Mouse (Mus musculus) adrenal gland, adult 18-20 months (tissue): ENCODE results near the gene Polr2c. TPM values are rescaled to one million over a fixed set of nuclear protein-coding genes. Genes with fewer than 3 reads are reported as not detected.
"Not testable (repeated sequence)": the region's sequence is repeated elsewhere in the genome, so short reads cannot be mapped to it uniquely, and the experiment has no call there.

ENCODE experiments used
- DNase-seq, 2 experiments: peaks; one replicate each; pipeline ENCODE4 v3.0.0; 2021 to 2022; ENCODE audit warnings: low spot score in 2 of 2
- total RNA-seq, 2 experiments: library from RNA; stranded (reverse); gene quantifications; 1 replicate in 1 of 2; 2 replicates in 1 of 2; pipeline ENCODE4 v1.2.3; 2021

Gene Polr2c
- total RNA-seq, 2 experiments from 2014 or later, result 61.9 to 65.1 TPM

DNA sequence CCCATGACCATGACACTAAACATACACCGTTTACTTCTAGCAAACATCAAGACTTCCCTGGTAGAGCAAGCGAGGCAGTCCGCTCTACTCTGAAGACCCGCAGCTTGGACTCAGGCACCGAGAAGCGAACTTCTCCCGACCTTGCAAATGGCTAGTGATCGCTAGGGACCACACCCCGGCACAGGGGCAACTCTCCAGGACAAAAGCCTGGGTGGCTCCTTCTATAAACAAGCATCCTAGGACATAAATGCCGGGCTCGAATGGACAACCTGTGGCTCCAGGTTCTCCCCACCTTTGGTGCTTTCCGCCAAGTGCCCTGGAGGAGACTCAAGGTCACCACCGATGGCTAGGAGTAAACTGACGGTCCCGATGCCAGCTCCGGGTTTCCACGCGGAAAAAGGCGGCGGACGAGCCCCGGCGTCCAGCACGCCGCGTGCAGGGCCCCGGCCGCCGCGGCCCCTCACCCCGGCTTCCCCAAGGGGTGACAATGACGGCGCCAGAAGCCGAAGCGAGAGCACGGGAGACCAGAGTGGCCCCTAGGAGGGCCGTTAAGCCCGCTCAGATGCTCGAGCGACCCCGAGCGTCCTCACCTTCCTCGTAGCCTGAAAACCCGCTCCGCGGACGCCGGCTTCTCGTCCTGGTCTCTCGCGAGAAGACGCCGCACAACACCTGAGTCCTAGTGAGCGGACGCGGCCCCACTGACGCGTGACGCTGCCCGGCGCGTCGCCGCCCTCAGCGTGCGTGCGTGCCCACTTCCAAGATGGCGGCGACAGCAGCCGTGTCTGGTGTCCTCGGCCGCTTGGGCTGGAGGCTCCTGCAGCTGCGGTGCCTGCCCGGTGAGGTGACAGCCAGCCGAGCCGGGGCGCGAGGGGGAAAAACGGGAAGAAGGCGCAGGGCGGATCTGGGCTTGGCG lies 19.3 kb upstream of the Polr2c start, which contains the start of the genes Coq9 and Ciapin1:
Gene Coq9 (plus strand): TSS at position 660 of the 913 bp plus-strand sequence.
Gene Ciapin1 (minus strand): TSS at position 697 of the 913 bp plus-strand sequence.
- DNase-seq, result peak; percentile 89 to 91

DNA sequence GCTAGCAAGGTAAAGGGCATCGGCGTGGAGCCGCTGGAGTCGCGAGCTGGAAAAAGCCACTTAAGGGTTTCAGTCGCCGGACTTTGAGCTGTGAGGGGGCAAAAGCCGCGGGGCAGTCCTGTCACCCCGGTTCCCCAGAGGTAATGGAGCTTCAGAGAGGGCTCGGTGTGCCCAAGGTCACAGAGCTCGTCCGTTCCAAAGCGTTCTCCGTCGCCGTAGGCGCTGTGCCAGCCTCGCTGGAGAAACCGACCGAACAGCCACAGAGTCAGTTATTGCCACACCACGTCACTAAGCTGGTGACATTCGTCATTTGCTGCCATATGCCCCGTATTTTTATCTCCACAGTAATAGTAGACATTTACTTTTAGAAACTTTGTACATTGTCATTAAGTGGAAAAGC lies 18.6 kb upstream of the Polr2c start:
- DNase-seq, result peak; percentile 76 to 78

DNA sequence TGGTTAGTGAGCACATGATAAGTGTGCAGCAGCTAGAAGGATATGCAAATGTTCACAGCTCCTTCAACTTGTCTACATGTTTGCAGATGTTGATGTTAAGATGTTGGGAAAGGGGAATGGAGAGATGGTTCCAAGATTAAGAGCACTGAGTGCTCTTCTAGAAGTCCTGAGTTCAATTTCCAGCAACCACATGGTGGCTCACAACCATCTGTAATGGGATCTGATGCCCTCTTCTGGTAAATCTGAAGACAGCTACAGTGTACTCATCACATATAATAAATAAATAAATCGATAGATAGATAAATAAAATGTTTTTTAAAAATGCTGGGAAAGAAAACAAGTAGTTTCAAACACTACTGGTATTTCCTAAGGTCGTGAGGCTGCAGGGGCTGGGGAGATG lies 16.1 kb upstream of the Polr2c start:
- no peak for DNase-seq

DNA sequence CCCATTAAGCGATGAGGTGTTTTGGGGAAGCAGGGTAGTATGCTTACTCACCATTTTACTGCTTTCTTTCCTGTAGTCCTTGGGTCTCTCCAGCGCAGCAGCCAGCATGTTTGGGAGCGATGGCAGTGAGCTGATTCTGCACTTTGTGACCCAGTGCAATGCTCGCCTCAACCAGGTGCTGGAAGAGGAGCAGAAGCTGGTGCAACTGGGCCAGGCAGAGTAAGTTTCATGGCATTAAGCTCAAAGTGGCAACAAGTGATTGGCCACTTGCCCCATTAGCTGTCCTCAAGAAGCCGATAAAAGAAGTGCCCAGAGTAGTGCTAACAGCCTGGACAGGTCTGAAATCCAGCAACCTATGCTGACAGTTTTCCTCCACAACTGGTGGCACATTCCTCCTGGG lies 7.2 kb upstream of the Polr2c start:
- no peak for DNase-seq

DNA sequence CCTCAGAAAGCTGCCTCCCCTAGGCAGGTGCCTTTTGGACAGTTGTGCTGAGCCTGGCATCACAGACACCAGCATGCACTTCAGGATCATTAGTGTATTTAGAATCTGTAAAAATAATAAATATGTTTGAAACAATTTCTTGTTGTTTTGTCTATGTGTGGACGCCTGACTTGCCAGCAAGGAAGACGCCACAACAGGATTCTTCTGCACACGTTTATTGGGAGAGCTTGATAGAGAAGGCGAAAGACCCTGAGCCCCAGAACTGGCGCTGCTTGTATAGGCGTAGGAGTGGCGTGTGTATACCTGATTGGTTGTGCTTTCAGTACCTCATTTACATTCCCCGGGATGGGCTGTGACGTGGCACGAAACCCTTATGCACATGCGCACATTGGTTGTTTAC lies 2.5 kb upstream of the Polr2c start:
- DNase-seq, result not testable (repeated sequence)

DNA sequence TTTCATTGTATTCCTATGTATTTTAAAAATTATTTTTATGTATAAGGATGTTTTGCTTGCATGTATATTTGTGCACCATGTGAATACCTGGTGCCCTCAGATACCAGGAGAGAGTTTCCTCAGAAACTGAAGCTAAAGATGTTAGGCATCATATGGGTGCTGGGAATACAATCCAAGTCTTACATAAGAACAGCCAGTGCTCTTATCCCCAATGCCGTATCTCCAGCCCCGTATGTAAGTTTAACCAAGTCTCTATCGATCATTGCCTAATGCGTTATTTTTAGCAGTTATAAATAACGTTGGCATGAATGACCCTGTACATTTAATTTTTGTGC lies 272 bp upstream of the Polr2c start:
- no peak for DNase-seq

DNA sequence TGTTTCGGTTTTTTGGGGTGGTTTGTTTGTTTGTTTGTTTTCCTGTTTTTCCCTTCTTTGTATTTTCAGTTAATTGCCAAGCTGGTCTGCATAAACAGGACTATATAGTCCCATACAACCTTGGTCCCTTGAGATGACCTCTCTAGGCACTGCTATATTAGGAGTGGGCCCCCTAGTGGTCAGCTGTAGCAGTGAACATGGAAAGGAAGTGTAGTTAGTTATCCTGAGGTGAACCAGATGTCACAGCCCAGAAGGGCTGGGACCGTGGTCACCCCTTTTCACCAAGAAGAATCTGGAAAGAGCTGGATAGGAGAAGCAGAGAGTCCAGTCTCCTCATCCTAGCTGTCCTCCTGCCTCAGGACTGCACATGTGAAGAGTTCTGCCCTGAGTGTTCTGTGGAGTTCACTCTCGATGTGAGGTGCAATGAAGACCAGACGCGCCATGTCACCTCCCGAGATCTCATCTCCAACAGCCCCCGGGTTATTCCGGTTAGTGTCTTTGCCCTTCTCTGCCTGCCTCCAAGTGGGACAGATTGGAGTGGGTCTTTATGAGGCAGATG lies 4.2 kb downstream of the Polr2c start:
- DNase-seq, result peak; percentile 48 to 68

DNA sequence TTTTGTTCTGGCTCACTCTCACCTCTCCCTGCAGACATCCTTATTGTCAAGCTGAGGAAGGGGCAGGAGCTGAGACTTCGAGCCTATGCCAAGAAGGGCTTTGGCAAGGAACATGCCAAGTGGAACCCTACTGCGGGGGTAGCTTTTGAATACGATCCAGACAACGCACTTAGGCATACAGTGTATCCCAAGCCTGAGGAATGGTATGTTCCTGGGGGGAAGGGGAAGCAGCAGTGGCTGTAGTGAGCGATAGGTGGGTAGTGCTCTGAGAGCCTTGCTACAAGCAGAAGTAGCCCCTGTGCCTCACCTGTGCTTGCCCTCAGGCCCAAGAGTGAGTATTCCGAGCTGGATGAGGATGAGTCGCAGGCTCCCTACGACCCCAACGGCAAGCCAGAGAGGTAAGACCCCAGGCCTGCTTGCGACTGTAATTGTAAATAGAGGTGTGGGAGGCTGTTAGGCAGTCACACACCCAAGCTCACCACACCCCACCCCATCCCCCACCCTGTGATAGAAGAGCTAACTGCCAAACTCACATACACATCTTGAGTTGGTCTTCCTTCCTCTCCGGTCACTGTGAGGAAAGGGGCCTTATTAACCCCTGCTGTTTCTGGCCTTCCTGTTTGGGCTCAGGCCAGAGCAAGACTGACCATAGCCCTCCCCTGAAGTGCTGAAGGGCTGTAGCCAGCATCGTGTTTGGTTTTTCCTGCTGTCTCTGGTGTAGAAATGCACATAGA lies 5.4 kb downstream of the Polr2c start:
- DNase-seq, result peak in 1 of 2 experiments; percentile 17

DNA sequence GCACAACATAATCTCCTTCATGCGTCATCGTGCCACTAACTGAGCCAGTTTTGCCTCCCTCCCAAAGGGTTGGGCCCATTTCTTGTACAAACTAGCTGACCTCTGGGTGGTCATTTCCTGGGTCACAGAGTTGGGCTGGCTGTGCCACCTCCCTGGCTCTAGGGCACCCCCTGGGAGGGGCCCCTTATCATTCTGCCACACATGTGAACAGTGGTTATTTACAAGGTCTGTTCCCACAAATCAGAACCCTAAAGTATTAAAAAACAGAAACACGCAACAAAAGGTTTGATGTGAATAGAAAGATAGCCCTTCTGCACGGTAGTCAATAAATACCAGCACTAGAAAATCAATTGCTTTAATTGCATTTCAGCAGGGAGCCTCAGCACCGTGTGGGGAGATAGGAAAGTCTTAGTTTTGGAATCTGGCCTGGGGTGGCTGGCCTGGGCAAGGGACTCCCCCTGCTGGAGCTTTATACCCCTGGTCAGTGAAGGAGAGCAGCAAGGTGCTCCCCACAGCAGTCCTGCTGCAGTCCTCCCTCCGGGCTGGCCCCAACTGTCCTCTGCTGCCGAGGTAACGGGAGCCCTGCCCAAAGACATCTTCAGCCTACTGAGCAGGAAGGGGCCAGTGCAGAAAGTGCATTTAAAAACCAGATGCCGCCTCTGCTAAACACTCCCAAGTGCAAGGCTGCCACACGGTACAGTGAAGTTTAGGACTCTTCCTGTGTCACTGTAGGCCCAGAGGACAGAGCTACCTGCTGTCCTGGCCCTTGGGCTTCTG lies 6.8 kb downstream of the Polr2c start:
- peak in 1 of 2 experiments; percentile 20 for DNase-seq

DNA sequence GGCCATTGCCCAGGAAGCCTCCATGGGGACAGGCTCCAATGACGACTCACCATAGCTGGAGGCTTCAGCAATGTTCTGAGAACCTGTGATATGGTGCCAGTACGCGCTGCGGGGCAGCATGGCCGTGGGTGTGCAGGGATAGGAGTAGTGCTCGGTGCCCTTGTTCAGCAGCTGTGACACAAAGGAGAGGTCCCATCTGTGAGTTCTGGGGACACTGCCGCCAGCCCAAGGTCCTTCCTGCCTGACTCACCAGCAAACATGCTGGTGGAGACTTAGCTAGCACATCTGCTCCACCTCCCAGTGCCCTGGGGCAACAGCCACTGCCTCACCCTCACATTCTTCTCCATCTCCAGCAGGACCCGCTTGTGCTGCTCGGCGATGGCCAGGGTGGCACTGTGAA lies 8.0 kb downstream of the Polr2c start:
- DNase-seq, result peak; percentile 30 to 49

DNA sequence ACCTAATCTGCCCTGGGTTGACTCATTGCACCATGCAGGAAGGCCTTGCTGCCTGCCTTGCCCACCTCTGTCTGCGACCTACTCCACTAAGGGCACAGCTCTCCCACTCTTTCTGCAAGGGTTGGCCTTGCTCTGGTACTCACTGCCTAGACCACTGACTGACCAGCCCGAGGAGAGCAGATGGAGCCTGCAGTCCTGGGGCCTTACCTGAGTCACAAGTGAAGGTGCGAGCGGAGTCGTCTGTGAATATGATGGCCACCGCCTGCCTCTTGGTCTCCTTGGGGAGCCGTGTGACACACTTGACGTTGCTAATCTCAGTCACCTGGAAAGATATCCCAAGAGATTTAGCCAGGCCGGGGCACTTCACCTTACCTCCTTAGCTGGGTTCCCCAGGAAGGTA lies 9.7 kb downstream of the Polr2c start:
- peak in 1 of 2 experiments; percentile 17 for DNase-seq

DNA sequence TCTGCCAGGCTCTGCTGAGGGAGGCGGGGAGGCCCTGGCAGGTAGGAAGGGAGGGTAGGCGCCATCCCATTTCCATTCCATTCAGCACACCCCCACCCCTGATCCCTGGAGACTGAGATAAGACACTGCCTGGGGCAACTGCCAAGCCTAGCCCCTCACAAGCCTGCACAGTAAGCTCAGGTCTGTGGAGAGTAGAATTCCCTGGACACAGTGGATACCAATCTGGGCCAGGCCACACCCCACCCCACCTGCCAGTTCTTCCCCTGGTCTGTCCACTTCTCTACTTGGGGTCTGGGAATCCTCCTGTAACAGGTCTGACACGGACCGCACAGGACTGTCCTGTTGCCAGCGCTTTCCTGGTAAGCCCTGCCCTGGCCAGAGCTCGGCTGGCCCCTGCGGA lies 11.9 kb downstream of the Polr2c start:
- DNase-seq, result peak in 1 of 2 experiments; percentile 11

DNA sequence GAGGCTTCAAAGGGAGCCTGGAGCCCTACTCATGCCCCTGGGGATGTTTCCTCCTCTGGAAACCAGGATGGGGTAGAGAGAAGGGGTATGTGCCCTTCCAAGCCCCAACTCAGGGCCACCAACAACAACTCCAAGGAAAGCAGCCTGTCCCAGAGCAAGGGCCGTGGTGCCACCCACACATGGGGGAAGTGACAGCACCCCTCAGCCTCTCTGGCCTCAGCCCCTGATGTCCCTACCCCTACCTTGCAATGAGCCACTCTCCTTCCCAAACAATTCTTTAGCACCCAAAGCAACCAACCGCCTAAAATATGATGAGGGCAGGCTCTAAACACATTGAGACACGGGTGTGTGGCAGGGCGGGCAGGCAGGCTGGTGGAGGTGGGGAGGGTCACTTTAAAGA lies 12.8 kb downstream of the Polr2c start:
- no peak for DNase-seq

DNA sequence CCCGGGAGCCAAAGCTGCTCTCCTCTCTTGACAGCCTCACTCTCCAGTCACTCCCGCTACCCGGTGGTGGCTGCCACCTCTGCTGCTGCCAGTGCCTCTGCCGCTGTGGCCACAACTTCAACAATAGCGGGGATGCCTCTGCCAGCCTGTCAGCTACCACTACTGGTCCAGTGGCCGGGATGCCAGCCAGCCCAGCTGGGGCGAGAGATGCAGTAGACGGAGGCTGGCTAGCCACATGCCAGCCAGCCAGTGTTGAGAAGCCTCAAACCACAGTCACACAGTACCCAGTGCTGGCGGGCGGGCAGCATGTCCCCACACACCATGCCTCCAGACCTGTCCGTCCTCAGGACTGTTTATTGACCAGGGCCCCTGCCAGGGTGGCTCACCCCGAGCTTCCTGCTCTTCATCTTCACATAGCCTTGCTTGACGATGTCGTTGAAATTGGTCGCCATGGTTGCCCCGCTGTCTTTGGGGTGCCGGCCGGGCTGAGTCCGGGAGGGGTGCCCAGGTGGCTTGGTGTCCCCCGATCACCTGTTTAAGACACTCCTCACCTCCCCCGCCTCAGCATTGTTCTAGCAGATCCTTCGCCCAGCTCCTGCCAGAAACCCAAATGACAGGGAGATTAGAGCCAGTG lies 13.3 kb downstream of the Polr2c start:
- peak in 1 of 2 experiments; percentile 33 for DNase-seq

DNA sequence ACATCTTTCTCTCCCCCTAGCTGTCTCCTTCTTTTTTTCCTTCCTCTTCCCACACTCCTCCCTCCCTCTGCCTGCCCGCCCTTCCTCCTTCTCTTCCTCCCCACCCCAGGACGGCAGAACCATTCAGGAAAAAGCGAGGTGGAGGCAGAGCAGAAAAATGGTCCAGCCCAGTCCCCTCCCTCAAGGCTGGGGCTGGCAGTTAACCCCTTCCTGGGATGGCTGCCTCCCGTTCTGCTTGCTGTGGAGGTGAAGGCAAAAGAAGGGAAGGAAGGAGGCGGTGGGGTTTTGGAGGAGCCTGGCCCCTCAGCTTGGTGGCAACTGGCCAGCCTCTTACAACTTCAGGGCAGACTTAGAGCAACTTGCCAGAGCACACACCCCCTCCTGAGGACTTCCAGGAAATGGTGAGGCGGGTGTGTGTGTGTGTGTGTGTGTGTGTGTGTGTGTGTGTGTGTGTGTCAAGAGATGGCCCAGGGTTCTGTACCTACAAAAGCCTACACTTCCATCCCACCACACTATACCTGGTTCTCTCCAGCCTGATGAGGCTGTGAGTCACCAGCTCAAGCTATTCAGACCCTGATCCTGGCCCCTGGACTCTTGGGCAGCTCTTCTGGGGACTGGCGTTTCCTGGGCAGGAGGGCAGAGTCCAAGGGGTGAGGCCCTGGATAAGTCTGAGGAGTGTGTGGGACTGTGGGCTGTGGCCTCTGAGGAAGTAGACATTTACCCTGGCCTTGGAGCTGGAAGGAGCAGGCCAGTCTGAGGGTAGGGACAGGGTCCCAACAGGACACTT lies 14.1 kb downstream of the Polr2c start:
- DNase-seq, result peak in 1 of 2 experiments; percentile 30

DNA sequence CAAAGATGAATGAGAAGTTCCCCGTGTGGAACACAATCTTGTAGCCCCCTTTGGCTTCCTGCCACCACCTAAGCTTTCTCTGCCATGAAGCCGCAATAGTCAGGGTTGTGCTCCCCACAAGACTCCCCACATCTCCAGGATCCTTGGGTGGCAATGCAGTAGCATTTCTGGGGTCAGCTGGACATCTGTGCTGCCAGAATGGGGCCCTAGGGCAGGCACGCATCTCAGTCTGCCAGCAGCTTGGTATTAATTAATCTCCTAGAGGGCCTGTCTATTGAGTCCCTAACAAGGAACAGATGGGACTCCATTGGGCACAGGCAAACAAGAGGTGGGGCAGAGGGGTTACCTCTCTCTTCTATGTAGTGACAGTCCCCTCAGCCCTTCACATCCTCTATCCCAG lies 14.9 kb downstream of the Polr2c start:
- DNase-seq, result no peak

DNA sequence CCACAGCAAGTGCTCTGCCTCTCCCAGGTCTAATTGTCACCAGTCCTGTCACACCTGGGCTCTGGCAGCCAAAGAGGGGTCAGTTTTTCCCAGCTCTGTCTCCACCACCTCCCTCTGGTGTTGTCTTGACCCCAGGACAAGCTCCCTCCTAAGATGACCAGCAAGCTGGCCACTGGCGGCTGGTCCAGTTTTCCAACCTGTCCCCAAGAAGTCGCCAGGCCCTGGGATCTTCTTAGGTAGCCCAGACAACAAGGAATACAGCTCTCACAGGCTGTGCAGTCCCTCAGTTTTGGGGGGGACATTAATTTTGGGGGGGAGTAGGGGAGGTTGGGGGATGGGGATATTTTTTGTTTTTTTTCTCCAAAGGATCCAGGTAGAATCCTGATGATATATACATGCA lies 15.3 kb downstream of the Polr2c start:
- no peak for DNase-seq

DNA sequence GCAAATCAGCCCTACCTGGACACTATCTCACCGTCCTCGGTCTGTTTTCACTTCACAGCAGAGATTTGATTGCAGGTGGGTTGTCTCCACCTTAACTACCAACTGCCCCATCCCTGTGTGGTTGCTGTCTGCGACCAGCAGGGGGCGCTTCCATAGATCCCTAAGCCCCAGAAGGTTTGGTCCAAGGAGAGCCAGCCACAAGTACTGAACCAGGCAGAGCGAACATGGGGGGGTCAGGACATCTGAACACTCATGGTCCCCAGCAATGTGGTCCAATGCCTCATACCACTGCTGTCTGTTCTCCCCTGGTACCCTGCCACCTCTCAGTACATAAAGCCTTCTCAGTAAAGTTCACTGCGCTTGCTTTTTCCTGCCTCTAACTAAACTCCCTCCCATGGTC lies 17.1 kb downstream of the Polr2c start:
- peak; percentile 78 to 79 for DNase-seq

DNA sequence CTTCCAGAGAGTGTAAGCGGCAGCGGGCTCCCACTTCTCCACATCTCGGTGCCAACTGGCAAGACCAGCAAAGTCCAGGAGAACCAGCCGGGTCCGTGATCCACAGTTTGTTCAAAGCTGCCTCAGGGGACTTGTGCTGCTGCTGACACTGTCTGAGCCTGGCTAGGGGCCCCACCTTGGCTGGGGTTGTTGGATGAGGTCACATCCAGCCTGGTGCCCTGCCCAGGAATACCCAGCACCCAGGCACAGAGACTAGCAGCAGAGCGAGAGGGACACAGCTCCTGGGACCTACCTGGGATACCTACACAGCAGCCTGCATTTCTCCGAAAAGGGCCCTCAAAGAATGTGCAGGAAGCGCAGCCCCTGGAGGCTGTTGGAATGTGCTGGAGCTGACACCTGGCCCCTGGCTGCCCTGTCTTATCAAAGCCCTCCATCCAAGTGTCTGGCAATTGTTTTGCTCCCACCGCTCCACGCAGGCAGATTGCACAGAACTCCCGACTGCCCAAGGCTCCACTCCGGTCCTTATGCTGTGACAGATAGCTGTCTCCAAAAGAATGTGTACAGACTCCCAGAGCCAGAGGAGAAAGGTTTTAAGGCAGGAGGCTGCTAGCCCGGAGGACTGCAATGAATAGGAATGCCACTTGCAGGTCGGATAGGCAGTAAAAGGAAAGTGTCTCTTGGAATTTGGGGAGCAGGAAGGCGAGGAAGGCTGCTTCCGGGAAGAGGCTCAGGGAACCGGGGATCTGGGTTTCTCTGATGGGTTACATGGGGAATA lies 18.0 kb downstream of the Polr2c start:
- no peak for DNase-seq
